Mouse (Mus musculus): ENCODE measurements around the gene Krt81. TPM values are rescaled to one million over a fixed set of nuclear protein-coding genes. Genes with fewer than 3 reads are reported as not detected.

The Krt81 gene
- not detected in 2 replicates for polyA plus RNA-seq (2012; rRNA removed)

GRCm38 (mm10) chr15:101463651-101464050 lies at the start of gene Krt81:
Krt81 (minus strand) TSS chr15:101463751.
- DNase-seq (ENCODE audit: extremely low spot score in 1 of 2, low spot score in 1 of 2): no peak

- no peak for DNase-seq (ENCODE audit: extremely low spot score in 1 of 2, low spot score in 1 of 2)
Measured at GRCm38 (mm10) chr15:101508247-101508646, 44.7 kb upstream of the Krt81 start.

- DNase-seq (ENCODE audit: extremely low spot score in 1 of 2, low spot score in 1 of 2): no peak
Measured at GRCm38 (mm10) chr15:101506896-101507758, 43.6 kb upstream of the Krt81 start.

GRCm38 (mm10) chr15:101497181-101497580 lies 33.6 kb upstream of the Krt81 start:
- DNase-seq (ENCODE audit: extremely low spot score in 1 of 2, low spot score in 1 of 2): peak in 1 of 2 experiments; percentile 52

DNA sequence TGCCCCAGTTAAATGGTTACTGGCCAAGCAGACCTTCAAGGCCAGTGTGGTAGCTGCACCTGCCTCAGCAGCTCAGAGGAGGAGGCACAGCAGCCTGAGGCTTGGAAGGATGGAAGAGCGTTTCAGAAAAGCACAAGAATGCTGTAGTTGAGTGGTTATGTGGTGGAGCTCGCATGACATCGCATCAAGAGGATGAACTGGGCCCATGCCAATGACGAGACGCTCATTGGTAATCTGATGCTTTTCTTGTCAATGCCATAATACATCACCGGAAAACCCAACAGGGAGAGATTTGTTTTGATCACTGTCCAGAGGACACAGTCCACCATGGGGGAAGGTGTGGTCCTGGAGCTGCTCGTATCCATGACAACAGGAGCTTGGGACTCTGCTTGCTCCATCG lies 31.7 kb upstream of the Krt81 start:
- no peak for DNase-seq (ENCODE audit: extremely low spot score in 1 of 2, low spot score in 1 of 2)

DNA sequence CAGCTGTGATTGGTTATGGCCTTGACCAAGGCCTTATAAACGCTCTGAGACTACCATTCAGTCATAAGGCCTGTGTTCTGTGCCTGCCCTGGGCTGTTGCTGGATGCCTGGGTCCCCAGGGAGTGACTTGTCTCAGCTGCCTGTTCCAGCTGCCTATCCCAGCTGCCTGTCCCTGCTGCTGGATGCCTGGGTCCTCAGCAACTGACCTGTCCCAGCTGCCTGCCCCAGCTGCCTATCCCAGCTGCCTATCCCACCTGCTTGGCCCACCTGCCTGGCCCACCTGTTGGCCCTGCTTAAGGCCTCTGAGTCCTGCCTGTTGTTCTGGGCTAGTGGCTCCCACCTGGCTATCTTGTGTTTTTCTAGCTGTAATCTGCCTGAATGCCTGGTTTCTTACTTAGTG lies 30.7 kb upstream of the Krt81 start:
- DNase-seq (ENCODE audit: extremely low spot score in 1 of 2, low spot score in 1 of 2): no peak

- no peak for DNase-seq (ENCODE audit: extremely low spot score in 1 of 2, low spot score in 1 of 2)
Measured at GRCm38 (mm10) chr15:101493713-101494112, 30.2 kb upstream of the Krt81 start.

DNA sequence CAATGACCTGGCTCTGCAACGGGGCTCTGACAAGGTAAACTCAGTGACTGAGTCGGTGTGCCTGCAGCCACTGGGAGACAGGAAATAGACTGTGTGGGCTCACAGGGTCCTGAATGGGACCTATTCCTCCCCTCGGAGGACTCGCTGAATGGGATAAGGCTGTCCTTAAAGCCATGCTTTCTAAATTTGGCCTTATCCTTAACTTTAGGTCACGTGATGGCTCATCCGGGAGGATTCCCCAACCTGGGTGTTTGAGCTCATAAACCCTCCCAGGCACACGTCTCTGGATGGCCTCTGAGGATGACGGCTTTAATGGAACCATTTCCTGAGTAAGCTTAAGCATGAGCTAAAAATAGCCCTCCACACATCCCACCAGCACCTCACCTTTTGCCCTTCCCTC lies 29.2 kb upstream of the Krt81 start:
- no peak for DNase-seq (ENCODE audit: extremely low spot score in 1 of 2, low spot score in 1 of 2)

DNA sequence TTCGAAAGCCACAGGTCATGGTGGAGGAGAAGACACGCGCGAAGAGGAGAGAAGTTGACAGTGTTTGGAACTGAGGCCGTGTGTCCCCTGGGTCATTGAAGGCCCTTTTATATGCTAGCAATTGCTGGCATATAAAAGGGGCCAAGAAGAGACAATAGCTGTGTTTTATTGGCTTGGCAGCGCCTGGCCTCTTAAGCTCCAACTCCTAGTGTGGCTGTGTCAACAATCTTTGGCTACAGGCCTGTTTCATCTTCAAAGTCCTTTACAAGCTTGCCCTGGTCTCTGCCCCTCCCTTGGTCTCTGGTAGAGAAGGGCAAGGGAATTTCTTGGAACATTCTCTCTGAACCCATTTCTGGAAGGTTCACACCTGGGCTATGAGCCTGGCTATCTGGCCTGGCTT lies 27.9 kb upstream of the Krt81 start, which contains the start of gene Krt83:
Krt83 (minus strand) TSS at position 82 of the 400 bp plus-strand sequence.
- DNase-seq (ENCODE audit: extremely low spot score in 1 of 2, low spot score in 1 of 2): no peak

- DNase-seq (ENCODE audit: extremely low spot score in 1 of 2, low spot score in 1 of 2): peak; percentile 40 to 68
Measured at GRCm38 (mm10) chr15:101485911-101486635, 22.5 kb upstream of the Krt81 start.

GRCm38 (mm10) chr15:101484939-101485338 lies 21.4 kb upstream of the Krt81 start:
- no peak for DNase-seq (ENCODE audit: extremely low spot score in 1 of 2, low spot score in 1 of 2)

DNA sequence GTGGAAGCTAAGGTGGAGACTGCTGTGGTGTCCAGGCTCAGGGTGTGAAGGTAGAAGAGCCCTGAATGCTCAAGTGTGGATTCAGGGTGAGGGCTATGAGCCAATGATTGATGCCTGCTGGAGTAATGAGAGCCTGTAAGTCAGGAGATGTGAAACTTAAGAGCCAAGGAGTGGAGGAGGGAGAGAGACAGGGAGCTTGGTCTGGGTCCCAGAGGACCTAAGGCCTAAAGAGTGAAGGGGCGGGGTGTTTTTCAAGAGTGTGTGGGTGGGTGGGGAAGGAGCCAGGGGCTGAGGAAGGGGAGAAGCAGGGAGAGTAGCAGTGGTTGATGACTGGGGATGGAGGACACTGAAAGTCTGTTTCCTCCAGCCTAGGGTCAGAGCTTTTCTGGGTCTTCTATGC lies 20.1 kb upstream of the Krt81 start:
- DNase-seq (ENCODE audit: extremely low spot score in 1 of 2, low spot score in 1 of 2): no peak

DNA sequence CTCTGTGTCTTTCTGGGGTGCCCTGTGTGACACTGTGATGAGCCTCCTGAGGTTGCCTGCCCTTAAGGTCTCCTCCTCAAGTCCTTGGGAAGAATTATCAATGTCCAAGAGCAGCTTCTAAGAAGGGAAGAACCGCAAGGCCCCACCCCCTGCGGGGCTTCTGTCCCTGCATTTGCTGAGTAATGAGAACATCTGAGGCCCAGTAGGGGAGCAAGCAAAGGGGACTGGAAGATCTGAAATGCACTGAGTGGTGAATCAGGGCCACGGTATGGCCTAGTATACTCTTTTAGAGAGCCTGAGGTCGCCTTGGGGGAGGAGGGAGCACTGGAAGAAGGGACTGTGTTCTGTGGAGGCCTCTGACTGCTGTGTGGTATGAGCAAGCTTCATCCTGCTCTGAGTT lies 18.5 kb upstream of the Krt81 start:
- DNase-seq (ENCODE audit: extremely low spot score in 1 of 2, low spot score in 1 of 2): no peak

- DNase-seq (ENCODE audit: extremely low spot score in 1 of 2, low spot score in 1 of 2): no peak
Measured at GRCm38 (mm10) chr15:101479666-101480060, 16.1 kb upstream of the Krt81 start.

- peak in 1 of 2 experiments; percentile 59 for DNase-seq (ENCODE audit: extremely low spot score in 1 of 2, low spot score in 1 of 2)
Measured at GRCm38 (mm10) chr15:101479007-101479665, 15.6 kb upstream of the Krt81 start.

DNA sequence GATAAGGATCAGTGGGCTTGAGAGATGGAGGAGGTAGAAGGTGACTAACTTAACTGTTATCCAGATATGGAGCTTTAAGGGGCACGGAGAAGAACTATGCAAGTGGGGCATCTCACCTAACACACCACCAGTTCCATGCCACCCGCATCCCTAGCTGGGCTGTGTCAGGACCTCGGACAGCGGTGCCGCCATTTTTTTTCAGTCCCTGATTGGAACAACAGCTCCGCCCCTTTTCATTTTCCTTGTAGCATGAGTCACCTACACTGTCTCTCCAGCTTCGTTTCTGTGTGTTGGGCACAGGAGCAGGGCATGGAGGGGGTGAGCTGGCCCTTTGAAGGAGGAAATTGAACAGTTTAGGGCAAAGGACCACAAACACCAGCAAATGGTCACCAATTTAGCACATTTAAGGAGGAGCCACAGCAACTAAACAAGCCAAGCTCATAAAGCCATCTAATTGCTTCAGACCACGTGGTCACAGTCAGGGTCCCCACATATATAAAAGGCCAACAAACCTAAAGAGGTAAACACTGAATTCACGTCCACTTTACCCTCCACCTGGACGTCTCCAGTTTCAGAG lies 9.5 kb upstream of the Krt81 start, which contains the start of gene Krt86:
Krt86 (plus strand) TSS at position 527 of the 577 bp plus-strand sequence.
- no peak for DNase-seq (ENCODE audit: extremely low spot score in 1 of 2, low spot score in 1 of 2)

DNA sequence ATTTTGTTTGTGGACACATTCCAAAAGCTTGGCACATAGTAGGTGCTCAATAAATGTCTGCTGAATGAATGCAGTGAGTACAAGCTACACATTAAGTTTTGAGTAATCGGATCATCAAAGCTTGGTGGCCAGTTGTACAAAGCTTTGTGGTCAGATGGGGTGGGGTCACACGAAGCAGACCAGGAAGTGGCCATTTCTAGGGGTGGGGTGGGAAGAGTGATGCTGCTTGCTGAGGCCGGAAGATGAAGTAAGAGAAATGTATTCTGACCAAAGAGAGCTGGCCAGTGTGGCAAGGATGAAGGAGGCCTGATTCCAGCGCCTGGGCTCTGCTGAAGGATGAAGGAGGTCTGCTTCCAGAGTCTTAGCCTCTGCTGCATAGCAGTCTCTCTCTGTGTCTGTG lies 5.5 kb upstream of the Krt81 start:
- DNase-seq (ENCODE audit: extremely low spot score in 1 of 2, low spot score in 1 of 2): no peak

DNA sequence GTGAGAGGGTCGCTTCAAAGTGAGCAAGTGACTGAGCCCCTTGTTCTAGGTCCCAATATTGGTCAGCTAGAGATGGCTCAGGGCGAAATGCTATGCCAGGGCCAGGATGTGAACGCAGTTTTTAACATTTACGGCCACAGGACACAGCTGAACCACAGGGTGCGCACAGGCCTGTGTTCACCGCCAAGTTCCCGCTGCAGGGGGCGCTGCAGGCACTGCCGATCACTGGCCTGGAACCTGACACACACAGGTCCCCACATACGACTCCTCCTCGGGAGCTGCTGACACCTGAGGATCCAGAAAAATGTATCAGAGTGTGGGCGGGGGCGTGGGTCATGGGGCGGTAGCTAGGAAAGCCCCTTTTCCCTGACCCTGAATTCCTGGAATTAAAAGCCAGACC lies 4.3 kb downstream of the Krt81 start:
- no peak for DNase-seq (ENCODE audit: extremely low spot score in 1 of 2, low spot score in 1 of 2)

DNA sequence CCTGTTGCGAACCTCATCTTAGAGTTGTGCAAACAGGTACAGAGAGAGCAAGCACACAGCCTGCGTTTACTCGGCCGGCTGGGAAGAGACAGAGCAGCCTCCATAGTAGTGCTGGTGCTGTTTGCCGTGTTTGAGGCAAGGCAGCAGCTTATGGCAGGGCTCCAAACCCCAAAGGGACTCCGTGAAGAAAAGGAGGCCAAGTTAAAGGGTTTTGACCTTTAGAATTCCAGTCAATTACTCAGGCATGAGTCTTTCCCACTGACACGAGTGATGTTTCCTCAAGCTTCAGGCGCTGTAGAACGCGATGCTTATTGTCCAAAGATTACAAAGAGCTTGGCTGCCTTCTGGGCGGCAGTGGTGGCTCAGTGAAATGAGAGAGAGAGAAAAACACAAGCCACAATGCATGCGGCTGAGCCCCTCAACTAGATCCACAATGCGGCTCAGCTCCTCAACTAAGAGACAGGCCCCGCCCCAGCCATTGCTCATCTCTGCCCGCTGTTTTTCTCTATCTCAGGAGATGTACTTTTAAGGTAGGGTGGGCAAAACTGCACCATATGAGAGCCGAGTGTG lies 5.1 kb downstream of the Krt81 start:
- DNase-seq (ENCODE audit: extremely low spot score in 1 of 2, low spot score in 1 of 2): no peak

GRCm38 (mm10) chr15:101455891-101456290 lies 7.7 kb downstream of the Krt81 start:
- DNase-seq (ENCODE audit: extremely low spot score in 1 of 2, low spot score in 1 of 2): no peak
